Mouse (Mus musculus): ENCODE data around the gene Pga5.

Pga5 gene

GRCm38 (mm10) chr19:10703470-10703869 lies 25.6 kb upstream of the Pga5 start:
- DNase-seq (ENCODE audit: extremely low spot score, low read depth, low spot score), result no peak

GRCm38 (mm10) chr19:10702125-10702524 lies 24.3 kb upstream of the Pga5 start:
- DNase-seq (ENCODE audit: extremely low spot score, low read depth, low spot score), result no peak

GRCm38 (mm10) chr19:10701013-10701726 lies 23.3 kb upstream of the Pga5 start:
- no peak for DNase-seq (ENCODE audit: extremely low spot score, low read depth, low spot score)

GRCm38 (mm10) chr19:10699851-10700250 lies 22.0 kb upstream of the Pga5 start:
- DNase-seq (ENCODE audit: extremely low spot score, low read depth, low spot score), result no peak

GRCm38 (mm10) chr19:10698131-10698991 lies 20.5 kb upstream of the Pga5 start:
- DNase-seq (ENCODE audit: extremely low spot score, low read depth, low spot score), result no peak

GRCm38 (mm10) chr19:10695801-10696200 lies 17.9 kb upstream of the Pga5 start:
- no peak for DNase-seq (ENCODE audit: extremely low spot score, low read depth, low spot score)

- DNase-seq (ENCODE audit: extremely low spot score, low read depth, low spot score), result no peak
These were observed 16.2 kb upstream of the Pga5 start for GRCm38 (mm10) chr19:10693926-10694682.

- DNase-seq (ENCODE audit: extremely low spot score, low read depth, low spot score), result no peak
These were observed 14.5 kb upstream of the Pga5 start for GRCm38 (mm10) chr19:10692361-10692760.

- DNase-seq (ENCODE audit: extremely low spot score, low read depth, low spot score), result no peak
These were observed 13.8 kb upstream of the Pga5 start for GRCm38 (mm10) chr19:10691660-10692059.

- DNase-seq (ENCODE audit: extremely low spot score, low read depth, low spot score), result no peak
These were observed 13.2 kb upstream of the Pga5 start for GRCm38 (mm10) chr19:10691121-10691520.

GRCm38 (mm10) chr19:10690336-10690735 lies 12.5 kb upstream of the Pga5 start:
- no peak for DNase-seq (ENCODE audit: extremely low spot score, low read depth, low spot score)

- no peak for DNase-seq (ENCODE audit: extremely low spot score, low read depth, low spot score)
These were observed 11.7 kb upstream of the Pga5 start for GRCm38 (mm10) chr19:10689470-10690166.

GRCm38 (mm10) chr19:10688537-10689352 lies 10.9 kb upstream of the Pga5 start, which contains the start of gene Vps37c:
Gene Vps37c (plus strand): TSS chr19:10688735.
- DNase-seq (ENCODE audit: extremely low spot score, low read depth, low spot score), result peak; percentile 71

GRCm38 (mm10) chr19:10685727-10686126 lies 7.9 kb upstream of the Pga5 start:
- DNase-seq (ENCODE audit: extremely low spot score, low read depth, low spot score), result no peak

- no peak for DNase-seq (ENCODE audit: extremely low spot score, low read depth, low spot score)
These were observed 7.2 kb upstream of the Pga5 start for GRCm38 (mm10) chr19:10685081-10685480.

- no peak for DNase-seq (ENCODE audit: extremely low spot score, low read depth, low spot score)
These were observed 3.7 kb upstream of the Pga5 start for GRCm38 (mm10) chr19:10681571-10681970.

- no peak for DNase-seq (ENCODE audit: extremely low spot score, low read depth, low spot score)
These were observed 849 bp upstream of the Pga5 start for GRCm38 (mm10) chr19:10678772-10679067.

- DNase-seq (ENCODE audit: extremely low spot score, low read depth, low spot score), result no peak
These were observed 1.2 kb downstream of the Pga5 start for GRCm38 (mm10) chr19:10676656-10677055.

GRCm38 (mm10) chr19:10673275-10673674 lies 4.6 kb downstream of the Pga5 start:
- no peak for DNase-seq (ENCODE audit: extremely low spot score, low read depth, low spot score)

- DNase-seq (ENCODE audit: extremely low spot score, low read depth, low spot score), result no peak
These were observed 5.9 kb downstream of the Pga5 start for GRCm38 (mm10) chr19:10671854-10672417.
